Mouse (Mus musculus): ENCODE data around the gene Oog2. TPM values are rescaled to one million over a fixed set of nuclear protein-coding genes. Genes with fewer than 3 reads are reported as not detected.
"Not testable (repeated sequence)": the region's sequence is repeated elsewhere in the genome, so short reads cannot be mapped to it uniquely, and the experiment has no call there.

Gene Oog2
- not detected in 2 replicates for polyA plus RNA-seq (2014; fragmentation: Nextera tagmentation; extraction: Ambion mirVana)

DNA sequence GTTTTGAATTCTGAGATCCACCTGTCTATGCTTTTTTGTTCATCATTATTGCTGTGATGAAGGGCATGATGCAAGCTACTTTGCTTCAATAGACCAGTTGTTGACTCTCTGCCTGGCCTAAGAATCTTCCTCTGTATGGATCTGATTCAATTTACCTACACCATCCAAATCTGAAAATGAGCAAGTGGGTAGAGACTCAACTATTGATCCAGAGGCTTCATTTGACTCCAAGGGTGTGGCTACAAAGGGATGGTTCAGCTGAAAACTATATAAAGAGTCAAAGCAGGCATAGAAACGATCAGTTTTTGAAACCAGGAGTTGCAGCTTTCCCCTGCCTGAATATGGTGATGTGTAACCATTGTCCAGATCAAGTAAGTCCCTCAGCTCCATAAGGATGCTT is at the start of gene Oog2:
TSS of gene Oog2 (plus strand) at position 301 of the 400 bp plus-strand sequence.
- Histone ChIP-seq H3K36me3 (ENCODE audit: control insufficient read depth, insufficient read depth, low read length) (no peaks in the 10 kb centered on the region), H3K27ac (ENCODE audit: low read depth, low read length) (no peak within 1 kb of the TSS), H3K9me3 (ENCODE audit: control insufficient read depth, low read length) (no peaks in the 10 kb centered on the region; the same call in 1 of the 2 replicates), H3K4me1 (replicated peaks; ENCODE audit: control insufficient read depth, insufficient read depth, low read length) (no peaks in the 10 kb centered on the region), H3K9ac (ENCODE audit: low read length) (no peak within 1 kb of the TSS), H3K27me3 (ENCODE audit: control insufficient read depth, insufficient read depth, low read length) (no peaks in the 10 kb centered on the region), H3K4me3 (ENCODE audit: low read depth, low read length) (no peak within 1 kb of the TSS), H3K4me2 (ENCODE audit: low read depth, low read length, severe bottlenecking) (no peak within 1 kb of the TSS)
- no peak for DNase-seq (ENCODE audit: low spot score)
- ATAC-seq (replicated peaks; ENCODE audit: low FRiP score): no peak
- WGBS: 50% methylated on average over 1 of the region's 1 CpGs

DNA sequence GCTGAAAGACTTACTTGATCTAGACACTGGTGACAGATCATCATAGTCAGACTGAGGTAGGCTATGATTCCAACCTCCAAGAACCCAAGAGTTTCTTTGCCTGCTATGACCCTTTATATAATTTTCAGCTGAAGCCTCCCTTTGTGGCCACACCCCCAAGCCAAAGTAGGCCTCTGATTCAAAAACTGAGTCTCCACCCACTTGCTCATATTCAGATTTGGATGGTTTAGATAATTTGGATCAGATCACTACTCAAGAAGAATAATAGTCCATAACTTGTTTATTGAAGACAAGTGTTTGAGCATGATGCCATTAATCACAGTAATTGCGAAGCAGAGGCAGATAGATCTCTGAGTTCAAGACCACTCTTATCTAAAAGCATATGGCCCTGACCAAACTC is 28.0 kb upstream of the Oog2 start, which contains the start of gene Oog3:
TSS of gene Oog3 (minus strand) at position 101 of the 400 bp plus-strand sequence.
- ATAC-seq (replicated peaks; ENCODE audit: low FRiP score) (no peak), DNase-seq (ENCODE audit: low spot score) (no peak)
- Histone ChIP-seq H3K4me2 (ENCODE audit: low read depth, low read length, severe bottlenecking) (no peak within 1 kb of the TSS), H3K9me3 (ENCODE audit: control insufficient read depth, low read length) (peaks cover 8% of the 10 kb centered on the region), H3K4me1 (replicated peaks; ENCODE audit: control insufficient read depth, insufficient read depth, low read length) (no peaks in the 10 kb centered on the region), H3K27me3 (ENCODE audit: control insufficient read depth, insufficient read depth, low read length) (no peaks in the 10 kb centered on the region), H3K9ac (ENCODE audit: low read length) (no peak within 1 kb of the TSS), H3K4me3 (ENCODE audit: low read depth, low read length) (no peak within 1 kb of the TSS), H3K27ac (ENCODE audit: low read depth, low read length) (no peak within 1 kb of the TSS), H3K36me3 (ENCODE audit: control insufficient read depth, insufficient read depth, low read length) (no peaks in the 10 kb centered on the region)
- 79% methylated on average over 1 of the region's 1 CpGs for WGBS

DNA sequence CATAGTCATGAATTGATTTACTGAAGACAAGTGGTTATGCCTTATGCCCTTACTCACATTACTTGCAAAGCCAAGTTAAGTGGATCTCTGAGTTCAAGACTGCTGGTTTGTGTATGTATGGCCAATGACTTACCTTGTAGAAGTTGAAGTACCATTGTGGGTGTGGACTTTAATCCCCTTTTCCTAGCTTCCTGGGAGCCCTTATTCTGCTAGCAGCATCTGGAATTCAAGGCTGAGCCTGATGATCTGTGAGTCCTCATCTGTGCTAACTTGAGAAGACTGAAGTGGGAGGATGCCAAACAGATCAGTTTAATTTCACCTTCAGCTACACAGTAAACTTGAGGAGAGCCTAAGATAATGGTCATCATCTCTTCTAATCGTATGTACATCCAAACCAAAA is 22.7 kb downstream of the Oog2 start, which contains the start of gene C87977:
TSS of gene C87977 (minus strand) at position 101 of the 400 bp plus-strand sequence.
- H3K4me3 ChIP-seq (ENCODE audit: low read depth, low read length); H3K4me1 ChIP-seq (replicated peaks; ENCODE audit: control insufficient read depth, insufficient read depth, low read length); DNase-seq (ENCODE audit: low spot score); ATAC-seq (replicated peaks; ENCODE audit: low FRiP score); H3K9me3 ChIP-seq (ENCODE audit: control insufficient read depth, low read length); H3K27ac ChIP-seq (ENCODE audit: low read depth, low read length); H3K36me3 ChIP-seq (ENCODE audit: control insufficient read depth, insufficient read depth, low read length); H3K27me3 ChIP-seq (ENCODE audit: control insufficient read depth, insufficient read depth, low read length); H3K4me2 ChIP-seq (ENCODE audit: low read depth, low read length, severe bottlenecking); H3K9ac ChIP-seq (ENCODE audit: low read length): not testable (repeated sequence)
- WGBS: 74% methylated on average over 1 of the region's 1 CpGs

Other genes with a start within 250 kb of the Oog2 start
- gene Pramef25, start 239.7 kb upstream of the Oog2 start, polyA plus RNA-seq (2014; fragmentation: Nextera tagmentation; extraction: Ambion mirVana): not detected in 2 replicates
- not detected in 2 replicates for gene Gm13101, start 223.8 kb upstream of the Oog2 start, polyA plus RNA-seq (2014; fragmentation: Nextera tagmentation; extraction: Ambion mirVana)
- not detected in 2 replicates for gene Pramef17, start 196.3 kb upstream of the Oog2 start, polyA plus RNA-seq (2014; fragmentation: Nextera tagmentation; extraction: Ambion mirVana)
- not detected in 2 replicates for gene Pramel4, start 131.6 kb upstream of the Oog2 start, polyA plus RNA-seq (2014; fragmentation: Nextera tagmentation; extraction: Ambion mirVana)
- gene Gm13102, start 84.2 kb upstream of the Oog2 start, polyA plus RNA-seq (2014; fragmentation: Nextera tagmentation; extraction: Ambion mirVana): not detected in 2 replicates
- not detected in 2 replicates for gene Oog3, start 28.1 kb upstream of the Oog2 start, polyA plus RNA-seq (2014; fragmentation: Nextera tagmentation; extraction: Ambion mirVana)
- not detected in 2 replicates for gene C87977, start 22.6 kb downstream of the Oog2 start, polyA plus RNA-seq (2014; fragmentation: Nextera tagmentation; extraction: Ambion mirVana)
- gene Pramel5, start 89.8 kb downstream of the Oog2 start, polyA plus RNA-seq (2014; fragmentation: Nextera tagmentation; extraction: Ambion mirVana): not detected in 2 replicates
- gene Gm13128, start 139.5 kb downstream of the Oog2 start, polyA plus RNA-seq (2014; fragmentation: Nextera tagmentation; extraction: Ambion mirVana): not detected in 2 replicates
- gene Gm13119, start 167.2 kb downstream of the Oog2 start, polyA plus RNA-seq (2014; fragmentation: Nextera tagmentation; extraction: Ambion mirVana): not detected in 2 replicates
- not detected in 2 replicates for gene Pramef20, start 187.2 kb downstream of the Oog2 start, polyA plus RNA-seq (2014; fragmentation: Nextera tagmentation; extraction: Ambion mirVana)
- not detected in 2 replicates for gene Pramef12, start 217.7 kb downstream of the Oog2 start, polyA plus RNA-seq (2014; fragmentation: Nextera tagmentation; extraction: Ambion mirVana)
- not detected in 2 replicates for gene 1700012P22Rik, start 248.1 kb downstream of the Oog2 start, polyA plus RNA-seq (2014; fragmentation: Nextera tagmentation; extraction: Ambion mirVana)